Mouse (Mus musculus) monocyte, adult 5-6 weeks (primary cell): ENCODE data around the gene Scamp4. TPM values are rescaled to one million over a fixed set of nuclear protein-coding genes. Genes with fewer than 3 reads are reported as not detected.

Experiments used
- ATAC-seq: fragments of 153-309, 156-312 bp; replicated peaks from 2 replicates; pipeline ENCODE4 v1.8.0; 2017; ENCODE audit warnings: mild to moderate bottlenecking; ENCODE audit not compliant: low TSS enrichment, insufficient number of reproducible peaks, severe bottlenecking, poor library complexity, low FRiP score
- total RNA-seq: library from RNA; stranded (forward); fragments of 200-1000, 200-491, 200-594 nt; gene quantifications from 3 replicates; pipeline ENCODE4 v1.2.3, GENCODE M21; 2017

Gene Scamp4
- total RNA-seq, 1 experiment from 2014 or later = 7.9 TPM

GRCm38 (mm10) chr10:80606306-80606705 is 3.6 kb downstream of the Scamp4 start:
- ATAC-seq = no peak

DNA sequence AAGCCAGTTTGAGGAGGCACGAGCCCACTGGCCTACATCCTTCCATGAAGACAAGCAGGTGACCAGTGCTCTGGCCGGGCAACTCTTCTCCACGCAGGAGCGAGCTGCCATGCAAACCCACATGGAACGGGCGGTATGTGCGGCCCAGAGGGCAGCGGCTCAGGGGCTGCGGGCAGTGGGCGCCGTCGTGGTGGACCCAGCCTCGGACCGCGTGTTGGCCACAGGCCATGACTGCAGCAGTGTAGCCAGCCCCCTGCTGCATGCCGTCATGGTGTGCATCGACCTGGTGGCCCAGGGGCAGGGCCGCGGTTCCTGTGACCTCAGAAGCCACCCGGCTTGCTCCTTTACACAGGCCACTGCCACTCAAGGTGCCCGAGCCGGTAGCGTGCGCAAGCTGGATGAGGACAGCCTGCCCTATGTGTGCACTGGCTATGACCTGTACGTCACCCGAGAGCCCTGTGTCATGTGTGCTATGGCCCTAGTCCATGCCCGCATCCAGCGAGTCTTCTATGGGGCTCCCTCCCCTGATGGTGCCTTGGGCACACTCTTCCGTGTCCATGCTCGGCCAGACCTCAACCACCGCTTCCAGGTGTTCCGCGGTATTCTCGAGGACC is 4.2 kb downstream of the Scamp4 start:
- no peak for ATAC-seq

GRCm38 (mm10) chr10:80608435-80608834 is 5.8 kb downstream of the Scamp4 start:
- ATAC-seq = no peak

GRCm38 (mm10) chr10:80609269-80609924 is 6.7 kb downstream of the Scamp4 start:
- no peak for ATAC-seq

DNA sequence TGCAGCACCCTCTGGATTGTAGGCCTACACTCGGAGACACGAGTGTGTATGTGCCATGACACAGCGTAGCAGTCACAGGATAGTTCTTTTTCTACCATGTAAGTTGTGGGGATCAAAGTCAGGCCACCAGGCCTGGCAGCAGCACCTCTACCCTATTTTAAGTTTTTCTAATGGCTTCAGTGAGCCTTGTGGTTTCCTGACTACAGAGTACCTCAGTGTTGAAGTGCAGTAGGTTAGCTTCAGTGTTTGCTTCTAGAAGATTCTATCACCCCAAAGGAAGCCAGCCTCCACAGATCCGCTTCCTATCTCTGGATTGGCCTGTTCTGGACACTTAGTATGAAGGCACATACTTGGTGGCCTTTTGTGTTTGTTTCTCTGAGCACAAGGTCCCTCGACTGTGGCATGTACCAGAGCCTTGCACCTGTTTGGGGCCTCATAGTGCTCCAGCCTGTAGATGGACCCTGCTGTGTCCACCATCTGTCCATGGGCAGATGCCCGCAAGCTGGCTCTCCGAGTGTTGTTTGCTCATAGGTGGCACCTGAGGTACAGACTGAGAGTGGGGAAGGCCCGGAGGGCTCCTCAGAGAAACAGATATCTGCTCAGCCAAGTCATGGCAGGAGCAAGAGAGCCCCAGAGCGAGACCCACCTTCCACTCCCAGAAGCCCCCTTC is 7.6 kb downstream of the Scamp4 start:
- ATAC-seq = no peak

- no peak for ATAC-seq
Measured at GRCm38 (mm10) chr10:80611024-80611423, 8.4 kb downstream of the Scamp4 start.

- ATAC-seq = no peak
Measured at GRCm38 (mm10) chr10:80611905-80612304, 9.2 kb downstream of the Scamp4 start.

- ATAC-seq = no peak
Measured at GRCm38 (mm10) chr10:80613821-80614220, 11.1 kb downstream of the Scamp4 start.

GRCm38 (mm10) chr10:80614351-80614750 is 11.7 kb downstream of the Scamp4 start:
- no peak for ATAC-seq

- no peak for ATAC-seq
Measured at GRCm38 (mm10) chr10:80618181-80618580, 15.5 kb downstream of the Scamp4 start.

DNA sequence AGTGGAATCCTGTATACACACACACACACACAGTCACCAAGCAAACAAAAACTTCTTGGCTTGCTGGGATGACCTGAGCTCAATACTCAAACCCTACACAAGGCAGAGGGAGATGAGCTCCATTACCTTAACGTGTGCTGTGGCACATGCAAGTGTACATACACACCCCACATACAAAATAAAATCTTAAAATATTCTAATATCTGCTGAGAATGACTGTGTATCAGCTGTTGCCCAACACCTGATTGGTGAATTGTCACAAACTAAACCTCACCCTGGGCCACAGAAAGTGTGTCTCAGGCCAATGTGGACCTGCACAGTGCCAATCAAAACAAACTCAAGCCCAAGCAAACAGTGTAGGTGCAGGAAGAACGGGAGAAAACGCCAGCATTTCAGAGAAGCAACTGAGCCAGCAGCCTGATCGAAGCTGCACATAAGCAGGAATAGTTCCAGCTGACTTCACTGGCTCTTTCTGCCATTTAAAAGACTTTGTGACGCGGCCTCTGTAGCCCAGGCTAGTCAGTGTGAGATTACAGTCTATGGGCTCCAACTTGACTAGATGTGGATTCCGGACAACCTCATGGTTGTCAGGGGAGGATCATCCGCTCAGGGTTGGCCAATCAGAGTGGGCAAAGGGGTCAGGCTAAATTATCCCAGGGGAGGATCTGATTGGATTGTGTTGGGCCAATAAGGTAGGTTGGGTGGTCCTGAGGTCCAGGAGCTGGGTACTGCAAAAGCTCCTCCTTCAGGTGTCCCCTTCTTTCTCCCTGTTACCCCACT is 17.0 kb downstream of the Scamp4 start:
- ATAC-seq = no peak

GRCm38 (mm10) chr10:80620365-80620764 is 17.7 kb downstream of the Scamp4 start:
- ATAC-seq = no peak

DNA sequence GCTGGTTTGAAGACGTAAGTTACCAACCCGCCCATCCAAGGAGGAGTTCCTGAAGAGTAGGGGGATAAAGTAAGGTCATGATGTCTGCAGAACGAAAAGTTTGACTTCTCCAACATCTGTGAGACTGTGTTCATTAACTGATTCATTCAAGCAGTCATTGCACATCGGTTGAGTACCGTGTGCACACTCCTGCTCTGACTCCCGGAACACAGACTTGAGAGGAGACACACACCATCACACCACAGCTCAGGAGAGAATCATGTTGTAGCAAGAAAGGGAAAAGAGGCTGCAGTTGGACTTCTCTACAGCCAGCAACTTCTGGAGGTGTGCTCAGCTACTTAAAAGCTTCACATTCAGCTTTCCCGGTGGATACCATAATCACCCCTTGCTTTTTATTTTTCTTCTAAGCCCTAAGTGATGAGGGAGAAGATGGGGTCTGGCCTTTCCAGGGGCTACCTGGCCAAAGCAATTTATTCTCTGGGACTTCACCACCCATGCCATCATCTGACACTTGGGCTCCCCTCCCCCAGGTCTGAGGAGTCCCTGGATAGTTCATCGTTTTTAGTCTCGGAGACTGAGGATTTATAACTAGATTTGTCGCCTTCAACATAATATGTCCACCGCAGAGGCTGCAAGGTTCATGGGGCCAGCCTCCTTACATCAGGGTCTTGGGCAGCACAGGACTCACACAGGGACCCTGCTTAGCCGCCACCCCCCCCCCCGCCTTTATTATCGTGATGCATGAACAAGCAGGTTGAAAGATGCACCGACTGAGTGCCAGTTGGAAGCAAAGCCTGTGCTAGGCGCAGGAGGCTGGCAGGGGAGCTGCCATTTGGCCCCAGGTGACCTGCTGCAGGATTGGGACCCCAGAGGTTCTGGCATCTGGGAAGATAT is 18.4 kb downstream of the Scamp4 start:
- no peak for ATAC-seq

GRCm38 (mm10) chr10:80621690-80621939 is 18.9 kb downstream of the Scamp4 start:
- no peak for ATAC-seq

- peak; percentile 87 for ATAC-seq
Measured at GRCm38 (mm10) chr10:80621940-80622660, 19.4 kb downstream of the Scamp4 start.

DNA sequence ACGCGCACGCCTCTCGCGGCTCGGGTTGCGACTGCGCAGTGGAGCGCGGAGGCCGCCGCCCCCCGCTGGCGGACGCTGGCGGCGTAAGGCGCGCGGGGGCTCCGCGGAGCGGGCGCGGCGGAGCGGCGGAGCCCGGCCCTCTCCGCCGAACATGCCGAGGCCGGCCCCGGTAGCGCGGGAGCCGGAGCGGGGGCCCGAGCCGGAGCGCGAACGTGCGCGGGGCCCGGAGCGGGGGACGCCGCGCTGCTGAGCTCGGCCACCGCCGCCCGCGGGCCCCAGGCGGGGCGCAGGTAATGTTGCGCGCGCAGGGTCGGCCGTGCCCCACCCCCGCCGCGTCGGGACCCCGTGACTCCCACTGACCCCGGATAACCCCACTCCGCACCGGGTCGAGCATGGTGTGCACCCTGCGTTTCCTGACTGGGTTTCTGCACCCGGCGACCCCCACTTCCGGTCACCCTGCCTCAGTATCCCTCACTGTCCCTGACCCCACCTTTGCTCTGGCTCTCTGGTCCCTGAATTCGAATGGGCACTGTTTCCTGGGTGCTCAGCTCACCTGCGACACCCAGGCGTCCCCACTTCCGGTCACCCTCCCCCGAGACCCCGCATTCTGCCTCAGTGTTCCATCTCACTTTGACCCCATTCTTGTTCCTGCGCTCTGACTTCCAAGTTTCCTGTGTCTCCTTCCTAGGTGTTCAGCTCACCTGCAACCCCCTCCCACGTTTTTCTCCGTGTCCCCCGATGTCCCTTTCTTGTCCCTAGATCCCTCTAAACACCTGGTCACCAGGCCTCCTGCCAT is 20.2 kb downstream of the Scamp4 start, which contains the start of gene Csnk1g2:
Csnk1g2 (plus strand) TSS at position 178 of the 796 bp plus-strand sequence.
- ATAC-seq = no peak

- ATAC-seq = 0 out of 2 replicates have a peak, but pooled peaks have one; percentile 5
Measured at GRCm38 (mm10) chr10:80623457-80624191, 21.0 kb downstream of the Scamp4 start.
